Mouse (Mus musculus) ovary, postnatal 14 days (tissue): Measurements from ENCODE around the gene Cox7a2l.

Source experiments
- DNase-seq: peaks from one replicate; pipeline ENCODE4 v3.0.0; 2022; ENCODE audit warnings: low spot score

Cox7a2l gene

DNA sequence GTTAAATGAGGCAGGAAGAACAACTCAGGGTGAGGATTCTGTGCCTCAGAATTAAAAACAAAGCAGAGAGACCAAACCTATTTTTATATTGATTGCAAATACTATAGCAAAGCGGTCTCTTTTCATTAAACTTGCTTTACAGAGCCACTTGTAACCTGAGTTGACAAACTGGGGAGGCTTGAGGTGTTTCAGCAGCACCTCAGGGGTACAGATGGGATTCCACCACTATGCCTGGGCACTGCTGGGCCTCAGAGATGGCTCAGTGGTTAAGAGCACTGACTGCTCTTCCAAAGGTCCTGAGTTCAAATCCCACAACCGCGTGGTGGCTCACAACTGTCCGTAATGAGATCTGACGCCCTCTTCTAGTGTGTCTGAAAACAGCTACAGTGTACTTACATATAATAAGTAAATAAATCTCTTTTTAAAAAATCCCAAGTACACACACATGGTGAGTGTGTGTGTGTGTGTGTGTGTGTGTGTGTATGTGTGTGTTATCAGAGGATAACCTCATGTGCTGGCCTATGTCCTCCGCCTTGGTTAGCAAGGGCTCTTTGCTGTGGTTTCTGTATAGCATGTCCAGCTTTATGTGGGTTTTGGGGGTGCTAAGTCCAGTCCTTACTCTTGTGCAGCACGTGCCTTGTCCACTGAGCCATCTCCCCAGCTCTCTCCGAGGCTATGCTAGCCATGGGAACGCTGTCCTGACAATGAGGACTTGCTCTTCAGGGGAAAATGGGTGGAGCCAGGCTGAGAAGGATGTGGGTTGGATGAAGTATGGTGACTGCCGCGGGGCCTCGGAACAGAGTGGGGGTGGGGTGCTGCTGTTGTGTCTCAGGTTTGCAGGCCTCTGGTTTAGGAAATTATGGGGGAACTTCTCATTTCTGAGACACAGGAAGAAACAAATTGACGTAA lies 9.7 kb upstream of the Cox7a2l start:
- DNase-seq = no peak

DNA sequence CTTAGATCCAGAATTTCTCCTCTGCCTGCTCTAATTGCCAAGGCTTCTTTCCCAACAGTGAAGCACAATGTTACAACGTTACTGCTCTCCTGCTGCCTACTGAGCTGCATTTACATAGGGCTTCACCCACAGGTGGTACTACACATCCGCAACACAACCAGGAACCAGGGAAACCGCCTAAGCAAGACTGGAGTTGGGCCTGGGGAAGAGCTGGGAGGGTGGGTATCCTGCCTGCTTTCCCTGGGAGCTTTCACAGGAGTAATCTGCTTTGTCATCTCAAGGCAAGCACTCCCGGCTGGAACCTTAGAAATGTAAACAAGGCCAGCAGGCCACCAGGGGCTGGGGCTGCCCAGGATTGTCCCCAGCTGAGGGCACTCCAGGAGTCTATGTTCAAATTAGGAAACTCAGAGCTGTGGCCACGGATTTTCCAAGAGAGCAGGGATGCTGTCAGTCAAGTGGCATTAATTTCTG lies 9.0 kb upstream of the Cox7a2l start:
- DNase-seq = no peak

DNA sequence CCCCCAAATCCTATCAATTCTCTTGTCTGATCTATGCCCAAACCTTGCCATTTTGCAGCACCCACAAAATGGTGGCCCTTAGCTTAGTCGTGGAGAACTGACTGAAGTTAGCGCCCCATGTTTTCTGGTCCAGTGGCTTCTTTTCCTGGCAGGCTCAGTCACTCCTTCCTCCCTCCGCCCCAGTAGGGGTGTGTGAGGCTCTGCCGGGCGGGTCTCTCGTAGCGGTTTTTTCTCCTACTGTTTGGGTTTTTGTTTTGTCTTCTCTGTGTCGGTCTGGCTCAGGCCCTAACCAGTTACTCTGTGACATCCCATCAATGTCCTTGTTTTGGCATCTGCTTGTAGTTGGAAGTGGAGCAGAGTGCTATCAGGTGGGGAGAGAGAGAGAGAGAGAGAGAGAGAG lies 8.5 kb upstream of the Cox7a2l start:
- no peak for DNase-seq

DNA sequence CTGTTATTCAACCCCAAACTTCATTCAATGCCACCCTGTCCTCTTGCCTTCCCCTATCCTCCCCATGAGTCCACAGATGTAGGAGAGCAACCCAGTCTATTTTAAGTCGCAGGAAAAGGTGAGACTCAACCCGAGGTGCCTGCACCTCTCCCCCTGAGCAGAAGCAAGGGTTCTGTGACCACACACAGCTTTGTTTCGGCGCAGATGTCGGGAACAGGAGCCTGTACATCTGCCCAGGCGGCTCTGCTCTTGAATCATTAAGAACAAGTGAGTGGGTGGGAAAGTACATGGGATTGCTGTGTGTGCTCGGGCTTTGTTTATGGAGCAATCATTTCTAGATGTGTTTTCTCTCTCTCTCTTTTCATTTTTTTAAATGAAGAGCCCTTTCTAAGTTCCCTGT lies 7.6 kb upstream of the Cox7a2l start:
- no peak for DNase-seq

DNA sequence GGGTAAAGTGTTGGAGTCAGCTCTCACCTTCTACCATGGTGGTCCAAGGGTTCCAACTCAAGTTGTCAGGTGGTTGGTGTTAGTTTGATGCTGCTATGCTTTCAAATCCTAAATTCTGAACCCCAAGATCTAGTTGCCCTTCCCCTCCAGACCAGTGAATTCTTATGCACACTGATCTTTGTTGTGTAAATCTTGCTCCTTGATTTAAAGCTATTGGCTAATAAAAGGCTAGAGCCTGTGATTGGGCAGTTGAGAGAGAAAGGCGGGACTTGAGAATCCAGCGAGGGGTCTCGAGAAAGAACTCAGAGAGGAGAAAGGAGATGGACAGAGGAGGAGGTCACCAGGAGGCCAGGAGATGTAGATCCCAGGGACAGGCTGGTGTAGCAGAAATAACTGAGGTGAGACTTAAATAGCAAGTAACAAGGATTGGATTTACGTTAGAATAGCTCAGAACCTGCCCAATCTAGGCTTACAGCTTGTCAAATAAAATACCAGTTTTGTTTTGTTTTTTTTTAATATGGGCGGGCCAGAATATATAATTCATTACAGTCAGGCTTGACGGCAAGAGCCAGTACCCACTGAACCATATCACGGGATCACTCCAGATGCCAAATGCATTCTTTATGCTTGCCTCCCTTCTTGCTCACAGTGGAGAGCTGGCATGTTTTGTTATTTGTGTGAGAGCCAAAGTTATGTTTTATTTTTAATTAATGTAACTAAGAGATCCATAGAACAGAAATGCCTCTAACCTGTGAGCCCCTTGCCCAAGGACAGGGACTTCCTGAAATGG lies 5.7 kb upstream of the Cox7a2l start:
- DNase-seq = no peak

DNA sequence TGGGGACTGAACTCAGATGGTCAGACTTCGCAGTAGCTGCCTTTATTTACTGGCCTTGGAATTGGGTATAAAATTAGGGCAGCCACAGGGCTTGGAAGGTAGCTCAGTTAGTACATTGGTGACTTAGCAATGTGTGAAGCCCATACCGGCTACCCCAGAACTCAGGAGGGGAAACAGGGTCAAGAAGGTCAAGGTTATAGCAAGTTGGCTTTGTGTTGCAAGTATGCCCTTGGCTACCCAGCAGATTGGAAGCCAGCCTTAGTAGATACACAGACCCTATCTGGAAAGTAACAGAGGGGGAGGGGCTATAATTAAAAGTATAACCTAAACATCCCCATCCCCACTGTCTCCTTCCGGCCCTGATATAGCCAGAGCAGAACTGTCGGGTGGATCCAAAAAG lies 4.8 kb upstream of the Cox7a2l start:
- DNase-seq = no peak

DNA sequence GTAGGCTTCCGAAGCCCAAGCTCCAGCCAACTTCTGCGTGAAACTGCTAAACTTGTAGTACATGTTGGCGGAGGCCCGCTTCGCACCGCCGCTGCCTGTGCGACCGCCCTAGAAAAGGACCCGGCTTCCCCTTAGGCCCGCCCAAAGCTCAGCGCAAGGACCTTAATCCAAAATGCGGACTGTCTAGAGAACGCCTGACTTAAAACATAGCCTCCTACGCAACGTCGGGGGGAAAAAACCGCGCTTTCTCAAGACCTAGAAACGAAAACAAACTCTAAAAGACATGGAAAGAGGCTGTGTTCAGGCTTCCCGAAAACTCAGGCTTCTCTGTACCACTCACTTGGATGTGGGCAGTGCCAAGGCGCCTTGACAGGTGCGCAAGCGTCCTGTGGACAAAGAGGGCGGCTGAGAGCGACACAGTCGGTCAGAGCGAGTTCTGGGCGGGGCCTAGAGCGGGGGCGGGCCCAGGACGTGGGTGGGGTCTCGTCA lies 2.9 kb downstream of the Cox7a2l start:
- DNase-seq = peak; percentile 76

DNA sequence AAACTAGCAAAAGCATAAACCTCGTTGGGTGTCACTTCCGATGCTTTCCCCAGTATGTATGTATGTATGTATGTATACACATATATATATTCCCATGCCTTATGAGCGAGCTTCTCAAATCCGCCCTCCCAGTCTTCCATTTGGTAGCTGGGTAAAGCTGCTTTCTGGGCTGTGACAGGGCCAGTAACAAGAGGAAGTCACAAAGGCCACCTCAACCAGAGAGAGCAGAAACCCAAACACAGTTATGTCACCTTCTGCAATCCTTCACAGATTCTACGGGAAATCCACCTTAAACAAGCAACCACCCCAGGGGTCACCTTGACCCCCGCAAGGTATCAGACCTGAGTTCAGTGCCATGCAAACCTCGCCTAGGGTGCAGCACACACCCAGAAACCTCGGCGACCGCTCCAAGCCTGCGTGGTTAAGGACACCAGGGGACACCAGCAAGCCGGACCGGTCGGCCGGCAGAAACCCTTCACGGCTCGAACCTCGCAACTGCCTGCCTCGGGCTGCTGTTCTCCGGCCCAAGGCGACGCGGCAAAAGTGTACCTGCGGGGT lies 3.4 kb downstream of the Cox7a2l start:
- no peak for DNase-seq

DNA sequence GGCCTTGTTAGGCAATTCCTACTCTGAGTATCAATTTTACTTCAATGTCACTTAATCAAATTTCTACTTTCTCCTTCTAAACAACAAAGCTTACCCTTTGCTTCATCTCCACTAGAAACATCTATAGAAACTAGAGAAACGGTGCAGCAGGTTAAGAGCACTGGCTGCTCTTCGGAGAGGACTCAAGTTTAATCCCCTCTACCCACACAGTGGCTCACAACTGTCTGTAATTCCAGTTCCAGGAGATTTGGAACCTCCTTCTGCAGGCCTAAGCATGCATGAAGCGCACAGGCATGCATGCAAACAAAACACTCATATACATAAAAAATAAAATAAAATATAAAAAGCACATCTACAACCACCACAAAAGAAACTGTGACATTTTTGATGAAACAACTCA lies 5.0 kb downstream of the Cox7a2l start:
- DNase-seq = no peak

DNA sequence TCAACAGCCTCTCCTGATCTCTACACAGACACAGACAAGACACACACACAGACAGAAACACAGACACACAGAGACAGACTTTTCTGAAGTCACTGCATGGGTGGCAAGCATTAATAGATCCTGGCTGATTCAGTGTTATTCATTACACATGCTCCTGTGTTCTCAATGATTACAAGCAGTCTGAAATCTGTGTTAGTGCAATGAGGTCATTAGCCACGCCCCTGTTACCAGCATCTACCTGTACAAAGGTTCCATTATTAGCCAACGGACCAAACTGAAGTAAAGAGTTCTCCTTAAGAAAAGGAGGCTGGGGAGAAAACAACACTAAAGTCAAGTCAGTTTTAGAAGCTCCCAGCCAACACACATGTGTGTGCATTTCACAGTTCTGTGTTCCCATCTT lies 13.4 kb downstream of the Cox7a2l start:
- no peak for DNase-seq

DNA sequence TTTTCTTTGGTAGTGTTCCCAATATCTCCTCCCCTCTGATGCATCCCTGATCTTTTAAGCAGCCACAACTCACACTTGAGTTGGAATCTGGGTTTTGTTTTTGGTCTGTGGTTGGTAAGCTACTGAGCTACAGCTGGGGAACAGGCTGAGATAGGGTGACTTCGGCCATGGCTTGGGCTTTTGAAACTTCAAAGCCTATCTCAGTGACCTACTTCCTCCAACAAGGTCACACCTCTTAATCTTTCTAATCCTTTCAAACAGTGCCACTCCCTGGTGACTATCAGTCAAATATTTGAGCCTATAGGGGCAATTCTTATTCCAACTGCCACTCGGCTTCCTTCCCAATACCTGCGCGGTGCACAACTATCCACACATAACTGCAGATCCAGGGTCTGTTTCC lies 17.4 kb downstream of the Cox7a2l start:
- no peak for DNase-seq

DNA sequence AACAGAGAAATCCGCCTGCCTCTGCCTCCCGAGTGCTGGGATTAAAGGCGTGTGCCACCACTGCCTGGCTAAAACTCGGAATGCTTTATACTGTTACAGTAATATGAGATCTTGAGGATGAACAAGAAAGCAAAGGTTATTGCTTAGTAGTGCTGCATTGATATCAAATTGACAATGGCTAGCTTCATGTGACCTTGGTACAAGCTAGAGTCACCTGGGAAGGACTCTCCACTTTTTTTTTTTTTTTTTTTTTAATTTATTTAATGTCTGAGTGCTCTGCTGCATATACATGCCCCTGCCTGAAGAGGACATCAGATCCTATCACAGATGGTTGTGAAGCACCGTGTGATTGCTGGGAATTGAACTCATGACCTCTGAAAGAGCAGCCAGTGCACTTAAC lies 18.2 kb downstream of the Cox7a2l start:
- DNase-seq = no peak

DNA sequence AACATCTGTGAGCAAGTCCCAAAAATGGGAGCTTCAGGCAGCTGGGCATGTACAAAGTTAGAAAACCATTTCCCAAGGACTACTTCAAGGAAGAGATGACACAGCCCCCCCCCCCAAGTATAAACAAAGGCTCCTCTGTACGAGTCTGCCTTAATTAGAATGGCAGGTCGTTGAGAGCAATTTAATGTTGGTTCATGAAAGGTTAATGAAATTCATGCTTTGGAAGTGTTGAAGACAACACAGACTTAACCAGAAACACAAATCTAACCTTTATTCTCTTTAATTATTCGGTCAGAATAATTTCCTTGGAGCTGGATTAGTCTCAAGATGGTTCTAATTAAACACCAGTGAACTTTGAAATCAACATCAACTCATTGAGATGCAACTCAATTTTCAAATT lies 29.4 kb downstream of the Cox7a2l start:
- DNase-seq = no peak

DNA sequence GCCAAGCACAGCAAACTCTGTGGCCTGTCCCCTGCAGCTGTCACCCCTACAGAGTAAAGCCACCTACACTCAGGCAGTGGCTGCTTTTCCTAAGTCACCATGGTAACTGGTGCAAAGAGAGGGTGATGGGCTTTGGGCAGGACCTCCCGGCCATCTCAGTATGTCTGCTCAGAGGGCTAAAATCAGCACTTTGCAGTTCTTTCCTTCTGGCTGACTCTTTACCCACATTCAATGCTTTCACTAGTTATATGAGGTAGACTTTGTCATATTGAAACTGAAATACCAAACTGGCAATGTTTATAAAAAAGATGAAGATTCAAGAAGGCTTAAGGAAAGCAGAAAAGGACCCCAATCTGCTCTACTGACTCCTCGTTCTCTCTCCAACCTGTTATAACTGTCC lies 33.3 kb downstream of the Cox7a2l start:
- DNase-seq = no peak

DNA sequence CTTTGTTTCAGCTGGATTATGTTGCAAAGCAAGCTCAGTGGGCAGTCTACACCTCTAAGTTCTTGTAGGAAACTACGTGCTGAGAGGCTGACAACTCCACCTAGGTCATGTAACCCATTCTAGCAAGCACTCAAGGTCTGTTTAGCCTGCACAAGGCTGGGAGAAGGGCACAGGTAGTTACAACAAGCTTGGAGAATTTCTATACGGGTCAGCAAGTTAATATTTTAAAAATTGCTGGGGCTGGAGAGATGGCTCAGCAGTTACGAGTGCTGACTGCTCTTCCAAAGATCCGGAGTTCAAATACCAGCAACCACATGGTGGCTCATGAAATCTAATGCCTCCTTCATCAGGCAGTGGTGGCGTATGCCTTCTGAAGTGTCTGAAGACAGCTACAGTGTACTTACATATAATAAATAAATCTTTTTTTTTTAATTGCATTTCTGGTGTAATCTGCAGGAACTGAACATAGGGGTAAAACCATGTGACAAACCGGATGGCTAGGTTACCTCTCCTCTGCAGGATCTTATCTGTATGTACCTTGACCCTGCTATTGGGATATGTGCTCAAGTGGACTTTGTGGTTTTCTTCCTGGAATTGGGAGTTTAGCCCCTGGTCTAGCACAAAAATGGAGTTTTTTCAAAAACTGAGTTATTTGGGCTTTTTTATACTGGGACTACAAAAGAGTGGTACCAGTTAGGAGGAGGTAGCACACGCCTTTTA lies 34.2 kb downstream of the Cox7a2l start:
- DNase-seq = no peak

DNA sequence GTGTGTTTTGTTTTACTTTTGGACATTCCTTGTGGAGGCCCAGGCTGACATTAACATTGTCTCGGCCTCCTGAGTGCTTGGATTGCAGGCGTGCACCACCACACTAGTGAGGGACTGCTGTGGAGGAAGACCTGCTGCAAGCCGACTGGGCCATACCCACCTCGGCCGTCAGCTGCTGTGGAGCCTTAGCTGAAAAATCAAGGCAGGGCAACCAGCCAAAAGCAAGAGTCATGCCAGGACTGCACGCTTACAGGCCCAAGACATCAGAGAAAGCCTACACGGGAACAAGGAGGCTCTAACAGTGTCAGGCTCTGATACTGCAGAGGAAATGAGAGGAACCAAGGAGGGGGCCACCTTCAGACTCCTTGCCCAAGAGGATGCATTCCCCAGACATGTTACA lies 35.6 kb downstream of the Cox7a2l start:
- no peak for DNase-seq

DNA sequence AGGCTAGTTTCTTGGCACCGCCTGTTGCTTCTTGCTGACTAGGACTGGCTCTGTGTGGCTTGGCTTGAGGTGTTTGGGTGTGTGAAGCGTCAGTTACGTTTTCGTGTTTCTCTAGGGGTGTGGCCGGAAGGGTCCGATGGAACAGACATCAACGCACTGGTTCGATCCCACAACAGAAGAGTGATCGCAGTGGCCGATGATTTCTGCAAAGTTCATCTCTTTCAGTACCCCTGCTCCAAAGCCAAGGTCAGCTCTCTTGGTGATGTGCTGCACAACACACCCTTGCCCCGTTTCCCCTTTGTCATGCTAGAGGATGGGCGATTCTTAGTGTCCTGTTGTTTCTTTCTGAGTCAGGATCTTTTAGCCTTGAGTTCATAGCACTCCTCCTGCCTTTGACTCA lies 40.0 kb downstream of the Cox7a2l start:
- no peak for DNase-seq

DNA sequence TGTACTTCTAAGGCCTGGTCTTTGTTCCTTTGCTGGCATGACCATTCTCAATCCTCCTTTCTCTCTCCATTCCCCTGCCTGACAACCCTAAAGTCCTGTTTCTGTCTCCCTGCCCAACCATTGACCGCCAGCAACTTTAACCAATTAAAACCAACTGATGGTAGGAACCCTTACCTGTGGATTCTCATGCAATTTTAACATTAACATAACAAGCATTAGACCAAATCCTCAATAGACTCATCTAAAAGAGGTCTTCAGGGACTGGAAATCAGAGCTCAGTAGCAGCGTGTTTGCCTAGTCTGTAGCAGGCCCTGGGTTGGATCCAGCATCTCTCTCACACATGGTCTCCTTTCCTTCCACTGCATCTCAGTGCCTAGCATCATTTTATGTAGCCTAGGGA lies 47.5 kb downstream of the Cox7a2l start:
- DNase-seq = no peak

DNA sequence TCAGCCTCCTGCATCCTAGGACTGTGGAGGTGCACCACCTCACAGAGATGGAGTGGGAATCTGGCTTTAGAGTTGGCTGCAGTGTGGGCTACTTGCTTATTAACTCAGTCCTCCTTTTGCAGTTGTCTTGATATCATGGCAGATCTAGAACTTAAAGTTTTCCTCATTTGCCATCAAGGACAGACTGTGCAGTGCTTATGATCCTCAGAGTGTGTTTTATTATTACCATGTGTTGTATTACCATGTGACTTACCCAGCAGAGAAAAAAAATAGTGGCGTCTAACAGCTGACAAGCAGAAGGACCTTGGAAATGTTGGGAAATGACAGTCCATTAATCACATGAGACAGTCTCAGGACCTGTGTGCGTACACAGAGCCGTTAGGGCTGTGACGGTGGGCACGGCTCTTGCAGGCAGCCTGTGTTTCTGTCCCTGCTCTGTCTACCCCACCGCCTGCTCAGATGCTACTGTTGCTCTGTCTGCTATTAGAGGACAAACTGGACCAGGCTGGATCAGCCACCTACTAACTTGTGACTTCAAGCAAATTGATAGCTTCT lies 50.4 kb downstream of the Cox7a2l start:
- no peak for DNase-seq

DNA sequence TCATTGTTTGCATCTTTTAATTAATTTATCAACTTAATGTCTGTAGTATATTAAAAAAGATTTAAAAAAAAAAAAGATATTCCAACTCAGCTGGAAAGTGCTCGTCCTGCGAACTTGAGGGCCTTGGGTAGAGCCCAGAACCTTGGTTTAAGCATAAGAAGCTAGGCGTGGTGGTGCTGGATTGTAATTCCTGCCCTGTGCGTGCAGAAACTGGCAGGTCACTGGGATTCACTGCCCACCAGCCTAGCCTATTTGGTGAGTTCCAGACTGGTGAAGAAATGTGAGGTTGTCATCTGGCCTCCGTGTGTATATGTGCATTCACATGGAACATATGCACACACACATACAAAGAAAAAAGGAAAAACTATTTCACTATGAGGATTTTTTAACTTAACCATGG lies 51.2 kb downstream of the Cox7a2l start:
- DNase-seq = no peak

DNA sequence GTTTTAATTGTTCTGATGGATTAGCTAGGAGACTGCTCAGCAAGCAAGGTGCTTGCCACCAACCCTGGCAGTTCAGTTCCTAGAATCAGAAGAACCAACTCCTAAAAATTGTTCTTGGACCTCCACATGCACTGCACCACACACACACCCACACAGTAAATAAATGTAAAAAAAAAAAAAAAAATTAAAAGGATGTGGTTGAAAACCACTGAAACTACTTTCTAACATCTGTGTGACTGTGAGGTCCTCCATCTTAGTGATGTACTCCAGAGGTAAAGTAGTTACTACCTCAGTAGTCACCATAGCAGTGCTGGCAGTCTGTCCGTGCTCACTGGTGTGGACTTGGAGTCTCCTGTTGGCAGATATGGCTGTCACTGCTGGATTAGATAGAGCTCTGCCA lies 59.9 kb downstream of the Cox7a2l start:
- DNase-seq = no peak

DNA sequence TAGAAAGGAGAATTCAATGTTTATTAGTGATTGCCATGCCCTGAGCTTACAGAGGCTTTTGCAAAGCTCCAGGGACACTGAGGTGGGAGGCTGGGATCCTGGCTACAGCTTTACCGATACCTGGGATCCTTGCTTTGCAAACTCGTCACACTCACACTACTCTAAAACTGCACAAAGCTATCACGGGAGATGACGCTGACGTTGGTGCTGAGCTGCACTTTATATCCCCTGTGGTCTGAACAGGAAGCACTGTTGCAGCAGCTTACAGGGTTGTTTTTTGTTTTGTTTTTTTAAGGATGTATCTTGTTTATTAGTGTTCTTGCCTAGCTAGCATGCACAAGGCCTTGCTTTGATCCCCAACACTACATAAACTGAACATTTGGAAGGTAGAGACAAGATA lies 63.5 kb downstream of the Cox7a2l start:
- no peak for DNase-seq
